Mouse (Mus musculus) monocyte, adult 5-6 weeks (primary cell): Measurements from ENCODE around the gene Exosc1. TPM values are rescaled to one million over a fixed set of nuclear protein-coding genes. Genes with fewer than 3 reads are reported as not detected.

Source experiments
- ATAC-seq: fragments of 153-309, 156-312 bp; replicated peaks from 2 replicates; pipeline ENCODE4 v1.8.0; 2017; ENCODE audit warnings: mild to moderate bottlenecking; ENCODE audit not compliant: low TSS enrichment, insufficient number of reproducible peaks, severe bottlenecking, poor library complexity, low FRiP score
- total RNA-seq: library from RNA; stranded (forward); fragments of 200-1000, 200-491, 200-594 nt; gene quantifications from 3 replicates; pipeline ENCODE4 v1.2.3, GENCODE M21; 2017

Gene Exosc1
- total RNA-seq, 1 experiment from 2014 or later = 32.4 TPM

DNA sequence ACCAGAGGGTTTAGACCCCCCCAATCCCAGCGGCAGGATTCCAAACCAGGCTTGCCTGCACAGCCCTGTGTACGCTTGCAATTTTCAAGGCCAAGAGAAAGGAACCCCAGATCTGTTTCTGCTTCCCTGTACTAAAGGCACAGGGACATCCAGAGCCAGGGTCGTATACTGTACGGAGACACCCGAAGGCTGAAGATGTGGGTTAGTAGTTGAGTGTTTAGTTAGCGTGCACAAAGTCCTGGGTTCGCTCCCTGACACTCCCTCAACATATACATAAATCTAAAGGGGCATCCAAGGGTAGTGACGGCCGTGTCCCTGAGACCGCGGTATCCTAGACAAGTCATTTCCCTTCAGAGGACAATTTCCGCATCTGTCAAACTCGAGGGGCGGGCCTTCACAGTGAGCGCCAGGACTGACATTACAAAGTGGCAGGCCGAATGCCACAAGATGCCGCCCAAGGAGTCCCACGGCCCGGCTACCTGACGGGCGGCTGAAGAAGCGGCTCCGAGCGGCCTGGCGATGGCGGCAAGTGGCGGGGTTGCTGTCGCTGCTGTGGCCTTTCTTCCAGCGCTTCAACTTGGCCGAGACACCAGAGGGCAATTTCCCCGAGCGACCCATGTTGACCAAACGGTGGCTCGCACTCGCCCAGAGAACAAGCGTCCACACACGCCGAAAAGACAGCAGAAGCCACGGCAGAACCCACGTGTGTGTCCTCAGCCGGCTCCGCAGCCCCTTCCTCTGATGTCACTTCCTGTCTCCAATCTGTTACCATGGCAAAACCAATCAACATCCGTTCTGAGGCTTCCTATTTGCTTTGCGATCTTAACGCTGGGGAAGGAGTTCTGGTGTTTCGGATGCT lies 37.5 kb downstream of the Exosc1 start, which contains the start of gene Rrp12:
Gene Rrp12 (minus strand): TSS at position 714 of the 859 bp plus-strand sequence.
- peak; percentile 79 for ATAC-seq

DNA sequence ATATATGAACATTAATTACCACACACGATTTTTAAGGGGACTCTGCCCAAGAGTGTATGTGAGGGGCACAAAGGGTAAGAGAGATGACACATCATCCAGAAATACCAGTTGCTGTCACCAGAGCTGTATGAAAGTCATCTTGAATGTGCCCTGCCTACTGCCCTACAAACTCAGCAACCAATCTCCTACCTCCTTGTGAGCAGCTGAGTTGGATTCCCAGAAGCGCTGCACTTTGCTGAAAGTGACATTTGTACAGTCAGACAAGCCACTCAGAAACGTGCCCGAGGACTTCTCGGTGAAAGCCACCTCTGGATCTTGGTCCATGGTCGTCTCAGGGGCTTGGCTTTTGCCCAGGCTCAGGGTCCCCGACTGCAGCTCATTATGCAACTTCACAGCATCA lies 38.3 kb downstream of the Exosc1 start:
- ATAC-seq = no peak

DNA sequence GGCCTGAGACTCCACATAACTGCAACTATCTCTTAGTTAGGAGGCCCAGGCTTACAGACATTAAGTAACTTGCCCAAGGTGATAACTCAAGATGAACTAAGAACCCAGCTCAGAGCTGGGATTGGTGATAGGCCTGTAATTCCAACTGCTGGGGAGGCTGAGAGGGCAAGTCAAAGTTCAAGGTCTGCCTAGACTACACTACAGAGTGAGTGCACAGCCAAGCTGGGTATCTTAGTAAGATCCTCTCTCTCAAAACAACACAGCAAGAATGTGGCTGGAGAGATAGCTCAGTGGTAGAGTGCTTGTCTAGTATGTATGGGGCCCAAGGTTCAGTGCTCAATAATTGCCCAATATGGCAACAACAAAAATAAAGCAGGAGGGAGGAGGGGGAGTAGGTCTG lies 45.0 kb downstream of the Exosc1 start:
- no peak for ATAC-seq

DNA sequence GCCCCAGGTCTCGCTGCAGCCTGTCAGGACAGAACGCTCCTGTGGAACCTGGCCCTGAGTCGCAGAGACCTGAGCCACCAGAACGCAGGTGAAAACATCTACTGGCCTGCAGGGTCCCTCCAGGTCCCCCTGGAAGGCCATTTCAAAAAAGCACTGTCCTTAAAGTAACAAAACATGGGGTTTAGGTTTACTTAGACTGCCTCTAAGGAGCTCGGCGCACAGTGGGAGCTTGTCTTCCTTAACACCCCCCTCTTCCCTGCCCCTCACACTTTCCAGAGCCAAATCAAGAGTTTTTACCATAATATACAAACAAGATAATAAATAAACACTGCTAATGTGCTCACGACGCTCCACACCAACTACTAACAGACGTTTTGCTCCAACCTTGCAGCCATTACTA lies 49.3 kb downstream of the Exosc1 start:
- no peak for ATAC-seq

DNA sequence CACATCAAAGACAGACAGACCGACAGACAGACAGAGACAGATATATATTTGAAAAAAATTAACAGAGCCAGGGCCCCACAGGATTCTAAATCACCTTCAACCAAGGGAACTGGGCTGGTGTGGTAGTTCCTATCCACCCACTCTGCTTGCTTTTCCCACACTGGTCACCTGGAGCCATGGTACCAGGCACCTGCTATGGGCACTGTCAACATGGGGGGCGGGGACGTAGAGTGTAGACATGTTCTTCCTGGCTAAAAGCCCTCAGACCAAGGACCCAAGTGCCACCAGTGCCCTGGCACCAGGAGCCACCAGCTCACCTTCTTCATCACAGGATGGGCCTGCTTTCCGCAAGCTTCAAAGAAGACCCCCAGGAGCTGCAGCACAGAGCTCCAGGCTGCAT lies 51.4 kb downstream of the Exosc1 start:
- no peak for ATAC-seq

DNA sequence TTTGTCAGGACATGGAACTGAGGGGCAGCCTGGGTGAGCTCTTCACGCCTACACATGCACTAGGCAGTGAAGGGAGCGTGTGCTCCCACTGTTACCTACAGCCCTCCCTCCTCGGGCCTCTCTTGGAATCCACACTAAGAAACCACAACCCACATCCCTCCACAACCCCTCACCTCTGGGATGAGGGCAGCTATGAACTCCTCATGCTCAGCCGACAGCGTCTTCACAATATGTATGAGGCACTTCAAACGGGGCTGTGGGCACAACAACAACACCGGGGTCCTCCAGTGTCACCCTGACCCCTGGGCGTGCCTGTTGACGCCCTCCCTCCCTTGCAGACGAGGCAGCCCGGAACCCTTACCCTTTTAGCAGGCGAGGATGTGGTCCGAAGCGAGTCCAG lies 58.9 kb downstream of the Exosc1 start:
- no peak for ATAC-seq

Other genes starting within 250 kb of the Exosc1 start
- not detected in 3 replicates for gene Slit1, start 189.8 kb downstream of the Exosc1 start, total RNA-seq
- gene Arhgap19, start 131.4 kb downstream of the Exosc1 start, total RNA-seq = 1.1 to 2.3 TPM (median 1.9 TPM) in 3 replicates
- 21.9 to 24.9 TPM (median 22.4 TPM) in 3 replicates for gene Frat1, start 103.5 kb downstream of the Exosc1 start, total RNA-seq
- 14.4 to 39.3 TPM (median 21.5 TPM) in 3 replicates for gene Frat2, start 85.3 kb downstream of the Exosc1 start, total RNA-seq
- gene Rrp12, start 37.2 kb downstream of the Exosc1 start, total RNA-seq = 5.1 to 7.7 TPM (median 7.6 TPM) in 3 replicates
- gene Pgam1, start 21.5 kb downstream of the Exosc1 start, total RNA-seq = 117 to 136 TPM (median 120 TPM) in 3 replicates
- gene Zdhhc16, start 57 bp upstream of the Exosc1 start, total RNA-seq = 15.5 to 26.4 TPM (median 23.1 TPM) in 3 replicates
- gene Mms19, start 47.7 kb upstream of the Exosc1 start, total RNA-seq = 18.6 to 55.2 TPM (median 41.6 TPM) in 3 replicates
- gene Ubtd1, start 48.3 kb upstream of the Exosc1 start, total RNA-seq = 8.2 to 10.9 TPM (median 10.0 TPM) in 3 replicates
- not detected in 3 replicates for gene Ankrd2, start 102.6 kb upstream of the Exosc1 start, total RNA-seq
- gene Hoga1, start 112.2 kb upstream of the Exosc1 start, total RNA-seq = not detected in 3 replicates
- gene 4933411K16Rik, start 118.8 kb upstream of the Exosc1 start, total RNA-seq = 0.43 to 0.67 TPM in 2 of 3 replicates, not detected in the other
- not detected in 3 replicates for gene Morn4, start 152.9 kb upstream of the Exosc1 start, total RNA-seq
- 12.4 to 19.9 TPM (median 16.8 TPM) in 3 replicates for gene Pi4k2a, start 157.0 kb upstream of the Exosc1 start, total RNA-seq
- gene Avpi1, start 195.6 kb upstream of the Exosc1 start, total RNA-seq = 3.7 to 6.4 TPM (median 4.2 TPM) in 3 replicates
- 4.6 to 15.8 TPM (median 7.2 TPM) in 3 replicates for gene Marveld1, start 214.0 kb upstream of the Exosc1 start, total RNA-seq
- 43.3 to 59.7 TPM (median 44.3 TPM) in 3 replicates for gene Zfyve27, start 230.5 kb upstream of the Exosc1 start, total RNA-seq